Mouse (Mus musculus) limb, embryonic 10.5 days (tissue): ENCODE results near the gene Mctp1. TPM values are rescaled to one million over a fixed set of nuclear protein-coding genes. Genes with fewer than 3 reads are reported as not detected.
A peak's percentile ranks its signal among the peaks of the same experiment; 100 is the strongest.
"Not testable (repeated sequence)": the region's sequence is repeated elsewhere in the genome, so short reads cannot be mapped to it uniquely, and the experiment has no call there.

Experiments used
- DNase-seq: peaks from one replicate; pipeline ENCODE4 v3.0.0-alpha.2; 2017; ENCODE audit warnings: low spot score
- H3K27ac ChIP-seq: fragments of 300-500 bp; sonication (generic); 2 replicates; pipeline ENCODE4 v1.5.1; 2016; ENCODE audit warnings: mild to moderate bottlenecking
- H3K27me3 ChIP-seq: fragments of 300-500 bp; sonication (generic); 2 replicates; pipeline ENCODE4 v1.6.1; 2016; ENCODE audit warnings: low read depth, mild to moderate bottlenecking; ENCODE audit not compliant: poor library complexity, severe bottlenecking
- H3K36me3 ChIP-seq: fragments of 300-500 bp; sonication (generic); 2 replicates; pipeline ENCODE4 v1.6.1; 2016; ENCODE audit warnings: mild to moderate bottlenecking, moderate library complexity
- H3K4me1 ChIP-seq: fragments of 300-500 bp; sonication (generic); 2 replicates; pipeline ENCODE4 v1.6.1; 2016
- H3K4me3 ChIP-seq: fragments of 300-500 bp; sonication (generic); 2 replicates; pipeline ENCODE4 v1.5.1; 2016; ENCODE audit warnings: mild to moderate bottlenecking, moderate library complexity
- H3K9me3 ChIP-seq: fragments of 300-500 bp; sonication (generic); replicated peaks from 2 replicates; pipeline ENCODE4 v1.6.1; 2016; ENCODE audit warnings: mild to moderate bottlenecking
- WGBS: fragments of 180-500 bp; shearing (Covaris S2); methylation state at CpG from one replicate; pipeline ENCODE4 v1.1.7; 2016; 5-methylcytosine and 5-hydroxymethylcytosine counted together
- polyA plus RNA-seq: library from polyadenylated mRNA; unstranded; fragments of >200 nt; fragmentation: Nextera tagmentation; extraction: Ambion mirVana; gene quantifications from 2 replicates; pipeline ENCODE4 v1.2.1, GENCODE M21; 2016

The Mctp1 gene
- polyA plus RNA-seq, 1 experiment from 2014 or later: 0.10 TPM

DNA sequence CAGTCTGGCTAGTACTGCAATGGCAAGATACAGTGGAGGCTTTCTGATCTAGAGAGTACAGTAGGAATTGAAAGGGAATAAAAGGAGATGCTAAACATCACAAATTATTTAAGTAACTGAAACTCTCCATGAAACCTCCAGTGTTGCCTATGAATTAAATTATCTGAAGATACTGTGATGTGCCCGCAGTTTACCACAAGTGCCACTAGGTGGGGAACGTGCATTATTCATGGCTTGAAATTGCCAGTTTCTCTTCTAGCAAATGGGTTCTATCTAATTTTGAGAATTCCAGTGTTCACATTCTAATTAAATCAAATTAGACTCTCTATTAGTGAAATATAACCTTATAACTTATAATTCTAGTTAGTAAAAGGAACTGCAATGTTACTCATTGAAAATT lies 585.1 kb downstream of the Mctp1 start:
- Histone ChIP-seq H3K4me1 (0 out of 2 replicates have a peak, but pooled peaks cover 3% of the 10 kb centered on the region), H3K27me3 (no peaks in the 10 kb centered on the region), H3K9me3 (no peaks in the 10 kb centered on the region), H3K27ac (no peak overlapping the region), H3K36me3 (no peaks in the 10 kb centered on the region), H3K4me3 (no peak overlapping the region)
- 2% methylated on average over 2 of the region's 2 CpGs for WGBS
- DNase-seq: peak; percentile 46

DNA sequence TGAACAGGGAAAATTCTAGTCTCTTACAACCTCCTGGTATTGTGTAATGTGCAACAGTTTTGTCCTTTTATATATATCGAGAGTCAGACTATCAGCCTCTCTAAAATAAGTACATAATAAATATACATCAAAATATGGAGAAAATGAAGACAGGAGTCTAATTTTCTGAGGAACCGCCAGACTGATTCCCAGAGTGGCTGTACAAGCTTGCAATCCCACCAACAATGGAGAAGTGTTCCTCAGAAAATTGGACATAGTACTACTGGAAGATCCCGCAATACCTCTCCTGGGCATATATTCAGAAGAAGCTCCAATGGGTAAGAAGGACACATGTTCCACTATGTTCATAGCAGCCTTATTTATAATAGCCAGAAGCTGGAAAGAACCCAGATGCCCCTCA lies 586.7 kb downstream of the Mctp1 start:
- not testable (repeated sequence) for H3K4me1 ChIP-seq, H3K9me3 ChIP-seq, H3K27ac ChIP-seq, H3K36me3 ChIP-seq, H3K4me3 ChIP-seq, H3K27me3 ChIP-seq, DNase-seq
- 92% methylated on average over 3 of the region's 3 CpGs for WGBS

DNA sequence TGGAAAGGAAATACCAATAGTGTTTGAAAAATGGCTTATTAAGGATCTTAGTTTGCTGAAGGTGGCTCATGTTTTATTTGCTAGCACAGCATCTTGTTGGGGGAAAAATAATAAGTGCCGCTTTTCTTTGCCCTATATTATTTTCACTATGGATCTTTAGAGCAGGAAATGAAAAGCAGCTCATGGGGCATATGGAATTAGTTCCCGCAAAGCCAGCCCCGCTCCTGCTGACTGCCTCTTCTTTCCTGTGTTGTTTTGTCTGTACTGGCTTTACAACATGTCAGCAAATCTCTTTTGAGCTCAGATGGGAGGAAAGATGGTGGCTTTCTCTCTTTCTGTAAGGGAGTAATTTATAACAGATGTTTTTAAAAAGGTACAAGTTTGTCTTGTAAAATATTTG lies 618.3 kb downstream of the Mctp1 start:
- DNase-seq: no peak
- Histone ChIP-seq H3K9me3 (no peaks in the 10 kb centered on the region), H3K4me1 (peaks cover 17% of the 10 kb centered on the region), H3K36me3 (no peaks in the 10 kb centered on the region), H3K27ac (peak overlapping the region; percentile 36; the same call in 1 of the 2 replicates), H3K27me3 (no peaks in the 10 kb centered on the region), H3K4me3 (no peak overlapping the region)
- WGBS: 40% methylated on average over 3 of the region's 3 CpGs

DNA sequence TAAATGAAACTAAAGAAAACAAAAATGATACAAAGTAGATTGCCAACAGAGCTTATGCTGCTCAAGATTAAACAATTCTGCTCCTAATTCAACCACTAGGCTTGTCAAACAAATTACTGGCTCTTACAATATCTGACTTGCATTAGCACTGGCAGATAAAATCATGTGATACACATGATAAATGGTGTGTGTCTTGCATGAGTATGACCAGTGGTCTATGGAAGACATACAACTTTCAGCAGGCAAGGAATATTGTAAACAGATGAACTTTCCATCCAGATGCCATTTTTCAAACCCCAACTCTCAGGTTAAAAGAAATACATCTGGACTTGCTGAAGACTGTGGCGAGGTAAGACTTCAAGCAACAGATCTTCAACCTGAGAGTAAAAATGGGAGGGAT lies 619.3 kb downstream of the Mctp1 start:
- Histone ChIP-seq H3K36me3 (no peaks in the 10 kb centered on the region), H3K27ac (0 out of 2 replicates have a peak overlapping the region, but pooled peaks have one; percentile 25), H3K9me3 (no peaks in the 10 kb centered on the region), H3K27me3 (no peaks in the 10 kb centered on the region), H3K4me3 (no peak overlapping the region), H3K4me1 (peaks cover 17% of the 10 kb centered on the region)
- DNase-seq: no peak
- WGBS: 71% methylated on average over 1 of the region's 1 CpGs

DNA sequence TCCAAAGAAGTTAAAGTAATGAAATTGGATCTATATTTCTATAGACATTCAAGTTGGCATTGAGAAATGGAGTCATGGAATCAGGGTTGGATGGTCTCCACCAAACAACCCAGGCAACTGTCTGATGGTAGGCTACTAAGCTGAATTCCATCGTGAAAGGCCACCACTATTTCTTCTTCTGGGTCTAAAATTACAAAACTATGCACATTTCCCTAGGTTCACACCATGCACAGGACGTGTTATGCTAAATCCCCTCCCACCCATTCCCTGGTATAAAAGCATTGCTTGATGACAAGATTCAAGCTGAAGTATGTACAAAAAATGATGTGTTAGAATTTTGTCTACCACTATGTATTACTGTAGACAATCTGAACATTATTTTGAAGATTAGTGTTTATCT lies 634.5 kb downstream of the Mctp1 start:
- no peak for DNase-seq
- WGBS: 83% methylated on average over 2 of the region's 2 CpGs
- Histone ChIP-seq H3K27ac (no peak overlapping the region), H3K36me3 (no peaks in the 10 kb centered on the region), H3K4me3 (no peak overlapping the region), H3K4me1 (no peaks in the 10 kb centered on the region), H3K27me3 (no peaks in the 10 kb centered on the region), H3K9me3 (no peaks in the 10 kb centered on the region)

DNA sequence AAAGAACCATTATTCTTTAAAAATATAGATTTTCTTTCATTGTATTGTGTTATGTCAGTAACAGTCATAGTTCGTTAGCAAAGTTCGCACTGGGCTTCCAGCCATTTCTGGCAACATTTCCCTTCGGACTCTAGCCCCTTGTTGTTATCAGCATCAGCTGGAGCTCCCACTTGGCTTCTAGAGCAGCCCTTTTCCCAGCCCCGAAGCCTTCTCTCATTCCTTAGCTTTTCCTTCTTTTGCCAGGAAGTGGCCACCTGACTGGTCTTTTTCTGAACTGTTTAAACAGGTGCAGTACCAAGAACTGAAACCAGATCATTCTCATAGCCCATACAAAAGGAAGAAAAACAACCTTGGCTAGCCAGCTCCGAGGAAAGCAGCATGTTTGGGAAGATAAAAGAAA lies 645.3 kb downstream of the Mctp1 start:
- DNase-seq: no peak
- no peak overlapping the region for H3K27ac ChIP-seq
- WGBS: 77% methylated on average over 5 of the region's 5 CpGs
- no peaks in the 10 kb centered on the region for H3K9me3 ChIP-seq
- no peak overlapping the region for H3K4me3 ChIP-seq
- no peaks in the 10 kb centered on the region for H3K4me1 ChIP-seq
- H3K36me3 ChIP-seq: no peaks in the 10 kb centered on the region
- H3K27me3 ChIP-seq: no peaks in the 10 kb centered on the region

DNA sequence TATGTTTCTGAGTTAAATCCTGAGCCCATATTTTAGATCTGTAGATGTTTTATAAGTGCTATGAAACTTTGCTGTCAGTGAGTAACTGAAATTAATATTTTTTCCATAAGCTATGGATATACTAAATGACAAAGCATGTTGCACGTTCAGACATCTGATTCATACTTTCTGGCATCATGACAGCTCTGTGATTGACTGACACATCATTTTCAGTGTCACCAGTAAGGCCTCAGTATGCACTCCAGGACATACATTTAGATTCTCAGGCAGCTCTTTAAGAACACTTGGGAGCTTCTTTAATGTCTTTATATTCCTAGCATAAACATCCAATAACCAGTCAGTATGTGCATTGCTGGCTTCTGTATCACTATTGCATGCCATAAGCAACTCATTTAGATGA lies 659.0 kb downstream of the Mctp1 start:
- DNase-seq: no peak
- Histone ChIP-seq H3K4me1 (peaks cover 4% of the 10 kb centered on the region; the same call in 1 of the 2 replicates), H3K27ac (no peak overlapping the region), H3K4me3 (no peak overlapping the region), H3K27me3 (no peaks in the 10 kb centered on the region), H3K9me3 (no peaks in the 10 kb centered on the region), H3K36me3 (peaks cover 17% of the 10 kb centered on the region)
- 95% methylated on average over 1 of the region's 1 CpGs for WGBS

DNA sequence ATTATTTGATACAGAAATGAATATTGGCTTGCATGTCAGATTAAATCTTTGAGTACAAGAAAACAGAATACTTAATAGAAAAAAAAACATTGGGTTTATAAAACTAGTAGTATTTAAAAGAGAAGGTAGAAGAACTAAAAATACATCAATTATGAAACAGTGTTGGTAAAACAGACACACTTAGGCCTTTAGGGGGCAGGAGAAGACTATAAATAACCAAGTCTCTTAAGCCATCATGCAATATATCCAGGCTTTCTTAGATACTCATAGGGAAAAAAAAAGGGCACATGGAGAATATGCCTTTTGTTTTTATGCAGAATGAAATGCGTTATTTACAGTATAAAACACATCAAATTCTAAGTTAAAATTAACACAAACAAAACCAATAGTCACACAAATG lies 661.0 kb downstream of the Mctp1 start:
- Histone ChIP-seq H3K27me3 (no peaks in the 10 kb centered on the region), H3K27ac (no peak overlapping the region), H3K4me1 (peaks cover 4% of the 10 kb centered on the region; the same call in 1 of the 2 replicates), H3K36me3 (peaks cover 24% of the 10 kb centered on the region), H3K4me3 (no peak overlapping the region), H3K9me3 (no peaks in the 10 kb centered on the region)
- DNase-seq: no peak
- WGBS: 94% methylated on average over 1 of the region's 1 CpGs

DNA sequence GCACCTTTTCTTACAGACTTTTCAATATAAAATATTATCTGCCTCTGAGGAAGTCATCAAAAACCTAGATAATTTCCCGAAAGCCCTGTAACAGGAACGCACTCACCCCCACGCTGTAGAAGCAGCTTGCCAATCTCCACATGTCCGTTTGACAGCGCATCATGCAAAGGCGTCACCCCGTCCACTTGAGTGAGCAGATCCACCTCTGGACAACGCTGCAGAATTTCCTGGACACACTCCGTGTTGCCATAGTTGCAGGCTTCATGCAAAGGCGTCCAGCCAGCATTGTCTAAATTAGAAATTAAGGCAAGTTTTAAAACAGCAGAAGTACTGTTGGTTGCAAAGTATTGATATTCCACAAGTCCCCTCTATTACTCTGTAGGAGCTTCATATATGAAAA lies 662.1 kb downstream of the Mctp1 start:
- Histone ChIP-seq H3K27me3 (no peaks in the 10 kb centered on the region), H3K36me3 (peaks cover 22% of the 10 kb centered on the region), H3K4me1 (peaks cover 4% of the 10 kb centered on the region; the same call in 1 of the 2 replicates), H3K9me3 (no peaks in the 10 kb centered on the region), H3K4me3 (no peak overlapping the region), H3K27ac (no peak overlapping the region)
- no peak for DNase-seq
- 95% methylated on average over 10 of the region's 10 CpGs for WGBS

DNA sequence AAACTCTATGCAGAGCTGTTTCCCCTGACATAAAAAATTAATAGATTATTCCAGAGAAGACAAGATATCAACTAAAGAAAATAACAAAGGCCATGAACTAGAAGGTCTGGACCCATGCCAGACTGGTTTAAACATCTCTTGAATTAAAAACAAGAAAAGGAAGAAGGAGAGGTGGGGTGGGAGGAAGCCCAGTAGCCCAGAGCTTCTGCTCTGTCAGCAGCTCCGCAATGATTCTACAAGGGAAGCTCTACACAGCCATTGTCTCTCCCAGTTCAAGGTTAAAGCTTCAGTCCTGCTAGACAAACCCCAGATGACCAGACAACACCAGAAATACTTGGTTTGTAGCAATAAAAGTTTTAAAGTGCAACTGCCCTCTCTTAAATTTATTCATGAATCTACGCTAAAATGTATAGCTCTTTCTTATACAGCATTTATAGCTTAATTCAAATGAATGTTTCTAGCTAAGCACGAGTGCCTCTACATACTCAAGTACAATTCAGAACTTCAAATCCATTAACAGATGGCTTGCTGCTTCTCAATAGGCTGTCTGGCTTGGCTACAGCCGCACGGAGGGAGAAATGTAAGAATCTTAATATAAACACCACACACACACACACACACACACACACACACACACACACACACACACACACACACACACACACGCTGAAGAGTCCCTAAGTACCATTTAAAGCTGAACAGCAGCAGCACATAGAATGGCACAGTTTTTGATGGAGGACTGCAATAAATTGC lies 663.0 kb downstream of the Mctp1 start:
- Histone ChIP-seq H3K4me1 (peaks cover 4% of the 10 kb centered on the region; the same call in 1 of the 2 replicates), H3K27ac (no peak overlapping the region), H3K4me3 (no peak overlapping the region), H3K9me3 (no peaks in the 10 kb centered on the region), H3K36me3 (peaks cover 18% of the 10 kb centered on the region), H3K27me3 (no peaks in the 10 kb centered on the region)
- DNase-seq: no peak
- WGBS: 94% methylated on average over 6 of the region's 6 CpGs

DNA sequence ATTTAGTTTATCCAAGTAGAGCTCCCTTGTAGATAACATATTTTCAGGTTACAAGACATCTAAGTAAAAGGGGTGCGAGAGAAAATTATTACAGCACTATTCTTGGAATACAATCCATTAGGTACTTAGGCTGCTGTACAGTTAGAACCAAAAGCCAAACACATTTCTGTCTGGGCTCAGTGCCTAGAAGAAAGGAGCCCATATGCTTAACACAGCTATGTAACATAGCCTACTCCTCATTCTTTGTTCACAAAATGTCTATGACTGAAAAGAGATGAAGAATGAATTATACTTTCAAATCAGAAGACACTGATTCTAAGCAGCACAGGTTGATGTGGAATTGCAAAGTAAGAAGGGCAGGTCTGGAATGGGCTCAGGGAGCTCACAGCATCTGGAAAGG lies 664.1 kb downstream of the Mctp1 start:
- Histone ChIP-seq H3K9me3 (no peaks in the 10 kb centered on the region), H3K36me3 (peaks cover 15% of the 10 kb centered on the region), H3K27me3 (no peaks in the 10 kb centered on the region), H3K4me1 (peaks cover 4% of the 10 kb centered on the region; the same call in 1 of the 2 replicates), H3K4me3 (no peak overlapping the region), H3K27ac (no peak overlapping the region)
- no peak for DNase-seq
- WGBS: 96% methylated on average over 1 of the region's 1 CpGs

DNA sequence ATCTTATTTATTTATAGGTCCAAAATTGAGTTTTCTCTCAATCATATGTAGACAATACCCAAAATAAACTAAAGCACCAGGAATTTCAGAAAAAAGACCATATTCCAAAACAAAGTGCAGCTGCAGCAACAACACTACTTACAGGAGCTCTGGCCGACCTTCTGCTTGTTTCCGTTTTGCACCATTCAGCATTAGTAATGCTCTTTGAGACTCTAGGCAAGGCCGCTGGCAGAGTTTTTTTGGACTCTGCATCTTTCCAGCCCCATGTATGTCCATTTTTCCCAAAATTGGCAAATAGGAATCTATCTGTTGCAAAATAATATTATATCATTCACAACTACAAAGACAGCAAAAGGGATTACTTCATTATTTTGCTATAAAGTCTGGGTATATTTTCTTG lies 665.4 kb downstream of the Mctp1 start:
- 90% methylated on average over 3 of the region's 3 CpGs for WGBS
- Histone ChIP-seq H3K36me3 (peaks cover 24% of the 10 kb centered on the region), H3K4me3 (no peak overlapping the region), H3K9me3 (no peaks in the 10 kb centered on the region), H3K27me3 (no peaks in the 10 kb centered on the region), H3K27ac (no peak overlapping the region), H3K4me1 (no peaks in the 10 kb centered on the region)
- no peak for DNase-seq

DNA sequence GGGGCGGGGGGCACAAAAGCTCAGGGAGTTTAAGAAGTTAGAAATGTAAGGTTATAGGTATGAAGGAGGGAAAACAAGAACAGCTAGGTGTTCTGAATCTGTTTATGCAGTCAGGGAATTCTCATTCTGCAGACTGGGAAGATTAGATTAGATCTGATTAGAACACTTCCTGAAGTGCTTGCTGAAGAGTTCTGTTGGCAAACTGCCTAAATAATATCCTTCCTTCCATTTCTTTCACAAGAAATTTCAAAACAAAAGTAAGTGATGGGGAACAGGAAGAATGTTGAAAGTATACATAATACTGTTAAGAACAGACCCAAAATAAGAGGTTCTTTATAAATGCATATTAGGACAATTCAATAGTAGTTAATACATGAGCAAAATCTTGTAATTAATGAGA lies 678.9 kb downstream of the Mctp1 start:
- no peak overlapping the region for H3K27ac ChIP-seq

DNA sequence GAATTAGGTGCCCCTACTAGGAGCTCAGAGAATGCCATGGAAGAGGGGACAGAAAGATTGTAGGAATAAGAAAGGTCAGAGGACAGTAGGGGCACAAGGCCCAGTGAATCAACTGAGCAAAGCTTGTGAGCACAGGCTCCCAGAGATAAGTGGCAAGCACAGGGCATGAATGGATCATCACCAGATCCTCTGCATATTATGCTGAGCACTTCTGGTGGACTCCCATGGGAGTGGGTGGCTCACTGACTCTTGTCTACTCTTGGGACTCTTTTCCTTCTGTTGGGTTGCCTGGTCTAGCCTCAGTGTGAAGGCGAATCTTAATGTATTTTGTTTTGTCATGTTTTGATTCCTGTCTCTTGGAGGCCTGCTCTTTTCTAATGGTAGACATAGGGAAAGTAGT lies 684.5 kb downstream of the Mctp1 start:
- Histone ChIP-seq H3K27ac (no peak overlapping the region), H3K4me3 (no peak overlapping the region), H3K36me3 (peaks cover 28% of the 10 kb centered on the region), H3K9me3 (no peaks in the 10 kb centered on the region), H3K4me1 (no peaks in the 10 kb centered on the region), H3K27me3 (no peaks in the 10 kb centered on the region)
- no peak for DNase-seq
- 100% methylated on average over 1 of the region's 1 CpGs for WGBS

More for the DNA sequence above, 678.9 kb downstream of the Mctp1 start:
- no peak overlapping the region for H3K4me3 ChIP-seq
- H3K27me3 ChIP-seq: no peaks in the 10 kb centered on the region
- H3K4me1 ChIP-seq: no peaks in the 10 kb centered on the region
- DNase-seq: no peak
- no peaks in the 10 kb centered on the region for H3K9me3 ChIP-seq
- peaks cover 30% of the 10 kb centered on the region for H3K36me3 ChIP-seq
- 94% methylated on average over 1 of the region's 1 CpGs for WGBS
